In the genomic region with DNA sequence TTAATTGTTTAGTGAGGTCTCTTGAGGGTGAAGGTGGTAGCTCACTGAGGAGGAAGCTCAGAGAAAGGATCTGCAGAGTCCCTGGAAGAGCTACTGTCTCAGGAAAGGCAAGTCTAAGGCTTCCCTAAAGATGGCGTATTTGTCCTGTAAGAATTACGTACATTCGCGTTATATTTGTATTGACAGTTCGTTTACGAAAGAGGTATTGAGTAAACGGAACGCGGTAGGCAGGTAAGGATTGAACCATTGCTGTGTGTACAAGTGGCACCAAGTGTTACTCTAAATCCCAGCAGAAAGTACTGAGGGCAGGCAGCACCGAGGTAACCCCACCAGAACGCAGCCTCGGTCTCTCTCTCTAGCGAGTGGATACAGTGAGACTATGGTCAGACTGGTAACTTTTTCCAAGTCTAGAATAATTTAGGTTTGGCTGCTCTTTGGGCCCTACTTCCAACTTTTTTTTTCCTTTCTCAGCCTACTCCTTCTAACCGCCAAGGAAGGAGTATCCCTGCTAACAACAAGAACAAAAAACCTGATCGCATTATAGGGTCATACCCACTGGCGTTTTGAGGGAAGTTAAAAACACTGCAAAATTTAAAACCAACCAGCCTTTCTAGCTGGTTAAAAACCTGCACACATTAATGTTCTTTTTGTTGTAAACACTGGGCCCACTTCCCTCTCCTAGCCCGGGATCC, we compare ENCODE assay signal across 8 mouse cellular contexts. TPM values are rescaled to one million over a fixed set of nuclear protein-coding genes. Genes with fewer than 3 reads are reported as not detected.
DNase-seq lines count a peak whose midpoint lies in the region; ATAC-seq and TF ChIP-seq lines count a peak whose summit lies in the region.

TSS of gene Rdx (plus strand) at position 45 of the 692 bp plus-strand sequence.

- H3K4me2 ChIP-seq in limb, embryonic 14.5 days (replicated peaks; ENCODE audit: low read depth, low read length, severe bottlenecking), result peak within 1 kb of the TSS; percentile 51

- intact Hi-C loops in gastrocnemius, postnatal 14 days (cut with DNase I; ENCODE audit: low total_unique reads), result no loop called here

- peak within 1 kb of the TSS; percentile 99 for H3K9ac ChIP-seq in limb, embryonic 14.5 days (ENCODE audit: low read depth, low read length, severe bottlenecking)

- peak within 1 kb of the TSS; percentile 86 for H3K4me3 ChIP-seq in spleen, adult 2 months (ENCODE audit: extremely low read depth, insufficient read depth, insufficient read length)
- peak within 1 kb of the TSS; percentile 97 for H3K4me3 ChIP-seq in limb, embryonic 14.5 days (replicated peaks; ENCODE audit: low read length)

- no peak for DNase-seq in spleen, adult 2 months (ENCODE audit: low read depth in 1 of 2, low spot score in 2 of 2)
- no peak for DNase-seq in spleen, adult 12 weeks (ENCODE audit: low spot score)
- DNase-seq in cerebellum, postnatal 25 days, result peak; percentile 13 to 22
- no peak for DNase-seq in gastrocnemius, postnatal 14 days
- DNase-seq in hindlimb bud, embryonic 11.5 days (ENCODE audit: extremely low spot score, low read depth, low spot score), result peak; percentile 44
- DNase-seq in limb, embryonic 14.5 days (ENCODE audit: low spot score), result peak; percentile 26
- peak; percentile 48 for DNase-seq in neural tube, embryonic 10.5 days (ENCODE audit: extremely low spot score, low spot score)
- no peak for DNase-seq in right cerebral cortex, postnatal 14 days

- no peak for TF ChIP-seq CTCF in spleen, adult 2 months (IDR thresholded peaks at IDR 0.05; ENCODE audit: extremely low read depth, insufficient read depth, insufficient read length, insufficient replicate concordance)

- no peaks in the 10 kb centered on the region for H3K9me3 ChIP-seq in limb, embryonic 14.5 days (ENCODE audit: control insufficient read depth, low read length)

- peaks cover 3% of the 10 kb centered on the region; the same call in 1 of the 2 replicates for H3K27me3 ChIP-seq in spleen, adult 2 months (ENCODE audit: control insufficient read depth, insufficient read depth, low read length)
- no peaks in the 10 kb centered on the region for H3K27me3 ChIP-seq in limb, embryonic 14.5 days (ENCODE audit: control insufficient read depth, insufficient read depth, low read length)

- WGBS in spleen, adult 2 months, result 14% methylated on average over 17 of the region's 17 CpGs
- 1% methylated on average over 17 of the region's 17 CpGs for WGBS in limb, embryonic 14.5 days

- H3K4me1 ChIP-seq in spleen, adult 2 months (ENCODE audit: control insufficient read depth, insufficient read depth, insufficient read length), result peaks cover 7% of the 10 kb centered on the region
- H3K4me1 ChIP-seq in limb, embryonic 14.5 days (ENCODE audit: control insufficient read depth, insufficient read depth, low read length), result peaks cover 13% of the 10 kb centered on the region

- H3K27ac ChIP-seq in spleen, adult 2 months (ENCODE audit: insufficient read depth, low read length), result peak within 1 kb of the TSS; percentile 90
- H3K27ac ChIP-seq in limb, embryonic 14.5 days (replicated peaks; ENCODE audit: low read depth, low read length), result peak within 1 kb of the TSS; percentile 100

- H3K36me3 ChIP-seq in spleen, adult 2 months (ENCODE audit: control insufficient read depth, insufficient read depth, low read length), result no peaks in the 10 kb centered on the region
- H3K36me3 ChIP-seq in limb, embryonic 14.5 days (ENCODE audit: control insufficient read depth, insufficient read depth, low read length), result no peaks in the 10 kb centered on the region

- ATAC-seq in limb, embryonic 14.5 days (ENCODE audit: low FRiP score, low read depth), result no peak

- TF ChIP-seq POLR2A in spleen, adult 2 months (IDR thresholded peaks at IDR 0.05; ENCODE audit: low read depth, low read length), result no peak
- TF ChIP-seq POLR2A in limb, embryonic 14.5 days (IDR thresholded peaks at IDR 0.05; ENCODE audit: borderline replicate concordance, extremely low read depth, insufficient read depth, insufficient read length), result no peak

RNA-seq across cellular contexts. Expression of gene Rdx, which starts in this region (rescaled TPM):
- polyA plus RNA-seq in spleen, adult 2 months (2012; rRNA removed), result 5.8 and 6.3 TPM in 2 replicates
- 100 to 1,000 TPM; 101 to 103 TPM for total RNA-seq in gastrocnemius, postnatal 14 days (2021)
- polyA plus RNA-seq in limb, embryonic 14.5 days (2012; rRNA removed), result 72.5 and 73.9 TPM in 2 replicates
- 146 and 160 TPM in 2 replicates for polyA plus RNA-seq in limb, embryonic 14.5 days (2014; fragmentation: Nextera tagmentation; extraction: Ambion mirVana)

Comparison
In these comparisons a context has a peak if more than half of its experiments do, and no peak if none do; other contexts are left out.
1. RNA of gene Rdx (polyA plus RNA-seq): 72.5 to 160 TPM in limb, embryonic 14.5 days; 5.8 to 6.3 TPM in spleen, adult 2 months; every median in the first group is over 10 times any median in the second.
2. DNase-seq: peak in cerebellum, postnatal 25 days (2 of 2), hindlimb bud, embryonic 11.5 days (single experiment), limb, embryonic 14.5 days (single experiment) and neural tube, embryonic 10.5 days (single experiment); none in spleen, adult 2 months (0 of 2), spleen, adult 12 weeks (single experiment), gastrocnemius, postnatal 14 days (single experiment) and right cerebral cortex, postnatal 14 days (single experiment).